Mouse (Mus musculus): Measurements from ENCODE around the gene Lrmda. TPM values are rescaled to one million over a fixed set of nuclear protein-coding genes. Genes with fewer than 3 reads are reported as not detected.

Lrmda gene
- total and polyA plus RNA-seq, 2 experiments, result 0.18 to 0.50 TPM

DNA sequence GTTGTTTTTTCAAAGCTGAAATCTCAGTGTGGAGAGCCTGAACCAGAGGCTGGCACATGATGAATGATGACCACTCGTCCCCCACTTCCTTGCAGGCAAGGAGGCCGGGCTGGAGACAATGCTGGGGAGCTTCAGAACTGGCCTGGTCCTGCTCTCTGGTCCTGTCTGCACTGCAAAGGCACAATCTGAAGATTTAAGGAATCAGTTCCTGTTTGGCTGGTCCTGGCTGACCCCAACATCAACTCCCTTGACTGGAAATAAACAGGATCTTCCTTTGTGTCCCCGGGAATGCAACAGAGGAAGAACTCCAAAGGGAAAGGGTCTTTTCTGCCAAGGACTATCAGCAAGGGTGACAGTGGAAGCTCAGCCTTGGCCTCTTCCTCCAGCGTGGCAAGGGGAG, 4.7 kb upstream of the Lrmda start:
- DNase-seq (ENCODE audit: extremely low read depth, low read depth, low spot score), result peak; percentile 36
- H3K4me1 ChIP-seq (ENCODE audit: control insufficient read depth, insufficient read depth, low read length), result no peaks in the 10 kb centered on the region; the same call in 1 of the 2 replicates
- H3K4me3 ChIP-seq (ENCODE audit: insufficient read depth, low read depth, low read length), result no peak overlapping the region
- H3K79me2 ChIP-seq (ENCODE audit: control insufficient read depth, insufficient read depth, low read length), result no peaks in the 10 kb centered on the region
- WGBS, result 73% methylated on average over 4 of the region's 4 CpGs
- no peaks in the 10 kb centered on the region for H3K27me3 ChIP-seq (ENCODE audit: control insufficient read depth, insufficient read depth, low read length)
- H3K9ac ChIP-seq (ENCODE audit: low read depth, low read length), result no peak overlapping the region
- H3K36me3 ChIP-seq (ENCODE audit: control insufficient read depth, insufficient read depth, low read length), result no peaks in the 10 kb centered on the region
- H3K27ac ChIP-seq (replicated peaks; ENCODE audit: insufficient read depth, low read depth, low read length), result peak overlapping the region; percentile 35
- TF ChIP-seq CTCF (IDR thresholded peaks at IDR 0.05; ENCODE audit: low read depth, low read length) (no peak), POLR2A (IDR thresholded peaks at IDR 0.05; ENCODE audit: extremely low read depth, insufficient read depth, low read length) (no peak)

DNA sequence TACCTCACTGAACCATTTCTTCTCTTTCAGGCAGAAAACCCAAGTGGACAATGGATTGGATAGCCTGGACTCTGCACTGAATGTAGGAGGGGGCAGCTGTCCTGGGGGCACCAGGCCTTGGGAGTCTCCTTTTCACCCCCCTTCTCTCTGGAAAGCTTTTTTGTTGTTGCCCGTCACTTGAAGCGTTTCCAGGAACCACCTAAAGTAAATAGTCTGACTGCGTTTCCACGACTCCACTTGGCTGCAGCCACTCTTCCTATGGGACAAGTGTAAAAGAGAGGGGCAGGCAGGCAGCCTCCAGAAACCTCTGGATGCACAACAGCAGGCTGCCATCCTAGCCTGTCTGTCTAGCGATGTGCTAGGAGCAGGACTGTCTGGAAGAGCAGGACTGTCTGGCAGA, 2.5 kb upstream of the Lrmda start:
- TF ChIP-seq POLR2A (IDR thresholded peaks at IDR 0.05; ENCODE audit: extremely low read depth, insufficient read depth, low read length), result no peak
- TF ChIP-seq CTCF (IDR thresholded peaks at IDR 0.05; ENCODE audit: low read depth, low read length), result no peak
- no peak for DNase-seq (ENCODE audit: extremely low read depth, low read depth, low spot score)
- 30% methylated on average over 5 of the region's 5 CpGs for WGBS

DNA sequence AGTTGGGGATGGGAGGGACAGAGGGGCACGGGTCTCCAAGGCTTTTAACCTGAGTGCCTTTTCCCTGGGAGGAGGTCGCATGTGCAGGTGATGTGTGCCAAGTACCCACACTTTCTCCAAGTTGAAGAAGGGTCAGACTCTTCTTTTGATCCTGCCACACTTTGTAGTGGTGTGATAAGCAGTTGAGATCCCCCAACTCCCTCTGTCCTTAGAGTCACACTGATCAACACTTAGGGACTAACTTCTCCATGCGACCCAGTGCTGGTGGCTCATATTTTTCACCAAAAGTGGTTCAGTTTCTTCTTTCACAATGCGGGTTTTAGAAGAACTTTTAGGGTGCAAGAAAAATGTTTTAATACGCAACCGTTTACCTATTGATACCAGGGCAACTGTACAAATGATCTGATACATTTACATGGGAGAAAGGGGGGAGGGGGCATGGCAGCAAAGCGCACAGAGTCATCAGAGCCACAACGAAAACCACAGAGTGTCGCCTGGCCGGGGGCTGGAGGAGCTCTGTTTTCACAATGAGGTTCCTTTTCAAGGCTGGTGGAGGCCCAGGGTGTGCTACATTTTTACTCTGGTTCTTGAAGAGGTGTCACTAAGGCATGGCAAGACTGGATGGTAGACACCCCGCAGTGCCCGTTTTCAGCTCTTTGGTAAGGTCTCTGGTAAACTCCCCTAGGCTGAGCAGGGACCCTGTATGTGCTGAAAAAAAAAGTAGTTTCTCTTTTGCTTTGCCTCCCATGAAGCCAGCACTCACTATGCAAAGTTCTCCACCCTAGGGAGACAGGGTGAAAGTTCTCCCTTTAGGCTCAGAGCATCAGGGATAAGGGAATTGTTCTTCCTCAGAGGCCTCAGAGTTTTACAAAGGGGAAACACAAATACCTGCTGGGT, 685 bp downstream of the Lrmda start:
- peak overlapping the region; percentile 58 for H3K4me3 ChIP-seq (ENCODE audit: insufficient read depth, low read depth, low read length)
- WGBS, result 45% methylated on average over 12 of the region's 12 CpGs
- TF ChIP-seq POLR2A (IDR thresholded peaks at IDR 0.05; ENCODE audit: extremely low read depth, insufficient read depth, low read length) (no peak), CTCF (IDR thresholded peaks at IDR 0.05; ENCODE audit: low read depth, low read length) (no peak)
- H3K27me3 ChIP-seq (ENCODE audit: control insufficient read depth, insufficient read depth, low read length), result no peaks in the 10 kb centered on the region
- H3K4me1 ChIP-seq (ENCODE audit: control insufficient read depth, insufficient read depth, low read length), result no peaks in the 10 kb centered on the region; the same call in 1 of the 2 replicates
- DNase-seq (ENCODE audit: extremely low read depth, low read depth, low spot score), result peak; percentile 7
- H3K27ac ChIP-seq (replicated peaks; ENCODE audit: insufficient read depth, low read depth, low read length), result peak overlapping the region; percentile 75
- H3K9ac ChIP-seq (ENCODE audit: low read depth, low read length), result peak overlapping the region; percentile 73
- H3K79me2 ChIP-seq (ENCODE audit: control insufficient read depth, insufficient read depth, low read length), result no peaks in the 10 kb centered on the region
- no peaks in the 10 kb centered on the region for H3K36me3 ChIP-seq (ENCODE audit: control insufficient read depth, insufficient read depth, low read length)

More for the DNA sequence above, 2.5 kb upstream of the Lrmda start:
- no peaks in the 10 kb centered on the region; the same call in 1 of the 2 replicates for H3K4me1 ChIP-seq (ENCODE audit: control insufficient read depth, insufficient read depth, low read length)
- no peak overlapping the region for H3K27ac ChIP-seq (replicated peaks; ENCODE audit: insufficient read depth, low read depth, low read length)
- H3K4me3 ChIP-seq (ENCODE audit: insufficient read depth, low read depth, low read length), result no peak overlapping the region
- H3K27me3 ChIP-seq (ENCODE audit: control insufficient read depth, insufficient read depth, low read length), result no peaks in the 10 kb centered on the region
- no peaks in the 10 kb centered on the region for H3K36me3 ChIP-seq (ENCODE audit: control insufficient read depth, insufficient read depth, low read length)
- no peaks in the 10 kb centered on the region for H3K79me2 ChIP-seq (ENCODE audit: control insufficient read depth, insufficient read depth, low read length)
- H3K9ac ChIP-seq (ENCODE audit: low read depth, low read length), result no peak overlapping the region

DNA sequence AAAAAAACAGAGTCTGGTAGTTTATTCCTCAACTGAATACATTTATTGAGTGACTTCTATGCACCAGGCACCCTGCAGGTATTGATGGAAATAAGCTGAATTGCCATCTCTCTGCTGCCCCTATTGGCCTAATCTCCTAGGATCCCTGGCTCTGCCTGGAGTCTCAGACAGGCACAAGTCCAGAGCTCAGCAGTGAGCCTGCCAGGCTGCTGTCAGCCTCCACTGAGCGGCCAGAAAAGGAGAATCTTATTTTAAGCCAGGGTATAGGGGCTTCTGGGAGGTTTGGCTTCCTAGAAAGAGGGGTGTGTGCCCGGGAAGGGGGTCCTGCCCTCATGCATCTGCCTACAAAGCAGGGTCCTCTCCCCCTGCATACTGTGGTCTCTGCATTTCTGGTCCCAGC, 1.4 kb downstream of the Lrmda start:
- Histone ChIP-seq H3K4me3 (ENCODE audit: insufficient read depth, low read depth, low read length) (no peak overlapping the region), H3K36me3 (ENCODE audit: control insufficient read depth, insufficient read depth, low read length) (no peaks in the 10 kb centered on the region), H3K79me2 (ENCODE audit: control insufficient read depth, insufficient read depth, low read length) (no peaks in the 10 kb centered on the region), H3K27me3 (ENCODE audit: control insufficient read depth, insufficient read depth, low read length) (no peaks in the 10 kb centered on the region), H3K4me1 (ENCODE audit: control insufficient read depth, insufficient read depth, low read length) (no peaks in the 10 kb centered on the region), H3K9ac (ENCODE audit: low read depth, low read length) (no peak overlapping the region), H3K27ac (replicated peaks; ENCODE audit: insufficient read depth, low read depth, low read length) (no peak overlapping the region)
- TF ChIP-seq POLR2A (IDR thresholded peaks at IDR 0.05; ENCODE audit: extremely low read depth, insufficient read depth, low read length), result no peak
- peak; percentile 65 for TF ChIP-seq CTCF (IDR thresholded peaks at IDR 0.05; ENCODE audit: low read depth, low read length)
- WGBS, result 28% methylated on average over 2 of the region's 2 CpGs
- DNase-seq (ENCODE audit: extremely low read depth, low read depth, low spot score), result peak; percentile 56

DNA sequence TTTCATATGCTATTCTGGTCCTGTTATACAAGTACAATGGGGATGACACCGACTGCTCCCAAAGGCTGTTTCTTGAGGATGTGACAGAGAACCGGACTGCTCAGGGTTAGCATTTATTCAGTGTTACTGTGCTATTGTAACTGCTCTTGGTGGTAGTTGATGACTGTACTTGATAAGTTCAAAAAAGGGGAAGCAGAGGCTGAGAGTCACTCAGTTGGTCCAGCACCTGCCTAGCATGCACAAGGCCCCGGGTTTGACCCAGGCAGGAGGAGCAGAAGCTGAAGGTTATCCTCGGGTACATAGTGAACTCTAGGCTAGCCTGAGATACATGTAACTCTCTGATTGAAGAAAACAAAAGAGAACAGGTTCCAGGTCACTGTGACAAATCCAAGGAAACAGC, 4.0 kb downstream of the Lrmda start:
- Histone ChIP-seq H3K36me3 (ENCODE audit: control insufficient read depth, insufficient read depth, low read length) (no peaks in the 10 kb centered on the region), H3K27me3 (ENCODE audit: control insufficient read depth, insufficient read depth, low read length) (no peaks in the 10 kb centered on the region), H3K9ac (ENCODE audit: low read depth, low read length) (no peak overlapping the region), H3K4me3 (ENCODE audit: insufficient read depth, low read depth, low read length) (no peak overlapping the region), H3K27ac (replicated peaks; ENCODE audit: insufficient read depth, low read depth, low read length) (no peak overlapping the region), H3K4me1 (ENCODE audit: control insufficient read depth, insufficient read depth, low read length) (no peaks in the 10 kb centered on the region), H3K79me2 (ENCODE audit: control insufficient read depth, insufficient read depth, low read length) (no peaks in the 10 kb centered on the region)
- 83% methylated on average over 4 of the region's 4 CpGs for WGBS
- no peak for TF ChIP-seq CTCF (IDR thresholded peaks at IDR 0.05; ENCODE audit: low read depth, low read length)
- no peak for TF ChIP-seq POLR2A (IDR thresholded peaks at IDR 0.05; ENCODE audit: extremely low read depth, insufficient read depth, low read length)
- no peak for DNase-seq (ENCODE audit: extremely low read depth, low read depth, low spot score)

DNA sequence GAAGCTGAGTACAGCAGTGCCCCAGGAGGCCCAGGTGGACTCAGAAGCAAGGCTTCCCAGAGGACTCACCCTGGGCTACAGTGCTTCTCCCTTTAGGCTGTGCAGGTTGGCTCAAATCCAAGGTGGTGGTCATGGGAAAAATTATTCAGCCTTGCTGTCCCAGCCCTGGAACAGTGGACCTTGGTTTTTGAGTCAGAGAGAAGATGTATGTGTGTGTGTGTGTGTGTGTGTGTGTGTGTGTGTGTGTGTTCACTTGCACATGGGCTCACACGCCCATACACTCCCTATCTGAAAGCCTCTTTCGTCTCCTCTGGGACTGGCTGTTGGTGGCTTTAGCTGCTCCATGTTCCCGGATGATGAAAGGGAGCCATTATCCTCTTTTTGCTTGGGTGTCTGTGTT, 16.4 kb downstream of the Lrmda start:
- Histone ChIP-seq H3K79me2 (ENCODE audit: control insufficient read depth, insufficient read depth, low read length) (no peaks in the 10 kb centered on the region), H3K36me3 (ENCODE audit: control insufficient read depth, insufficient read depth, low read length) (no peaks in the 10 kb centered on the region), H3K27me3 (ENCODE audit: control insufficient read depth, insufficient read depth, low read length) (no peaks in the 10 kb centered on the region), H3K27ac (replicated peaks; ENCODE audit: insufficient read depth, low read depth, low read length) (no peak overlapping the region), H3K9ac (ENCODE audit: low read depth, low read length) (no peak overlapping the region), H3K4me3 (ENCODE audit: insufficient read depth, low read depth, low read length) (no peak overlapping the region), H3K4me1 (ENCODE audit: control insufficient read depth, insufficient read depth, low read length) (no peaks in the 10 kb centered on the region)
- WGBS, result 95% methylated on average over 3 of the region's 3 CpGs
- TF ChIP-seq CTCF (IDR thresholded peaks at IDR 0.05; ENCODE audit: low read depth, low read length) (no peak), POLR2A (IDR thresholded peaks at IDR 0.05; ENCODE audit: extremely low read depth, insufficient read depth, low read length) (no peak)
- DNase-seq (ENCODE audit: extremely low read depth, low read depth, low spot score), result no peak

Measured in liver, adult 2 months (tissue).